Mouse (Mus musculus): ENCODE data around the gene Scgn. TPM values are rescaled to one million over a fixed set of nuclear protein-coding genes. Genes with fewer than 3 reads are reported as not detected.
A peak's percentile ranks its signal among the peaks of the same experiment; 100 is the strongest.

Scgn gene
- 0.21 TPM for polyA plus RNA-seq (2021)

DNA sequence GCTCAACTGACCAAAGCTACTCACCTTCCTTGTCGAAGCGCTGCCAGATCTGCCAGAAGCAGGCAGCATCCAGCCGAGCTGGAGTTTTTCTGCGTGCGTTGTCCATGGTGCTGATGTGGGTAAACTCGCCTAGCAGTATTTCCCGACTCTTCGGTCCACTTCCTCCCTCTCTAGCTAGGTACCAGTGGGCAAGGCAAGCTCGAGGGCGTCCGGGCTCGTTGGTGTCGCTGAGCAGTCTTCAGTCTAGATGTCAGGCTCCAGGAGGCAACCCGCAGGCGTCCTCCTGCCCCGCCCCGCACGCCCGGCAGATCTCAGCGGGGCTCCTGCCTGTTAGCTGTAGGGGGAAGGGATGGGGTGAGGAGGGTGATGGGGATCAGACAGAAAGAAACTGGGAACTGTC is at the start of gene Scgn:
Scgn (minus strand) TSS at position 287 of the 400 bp plus-strand sequence.
- peak; percentile 46 for DNase-seq (ENCODE audit: low read depth, low spot score)
- peak; percentile 62 for ATAC-seq
- peaks cover 44% of the 10 kb centered on the region for H3K27me3 ChIP-seq
- in situ Hi-C loops (cut with MboI; ENCODE audit: low pct_unique_long_range_greater_than_20kb) = no loop called here
- POLR2A ChIA-PET = no interaction called here
- no peak for TF ChIP-seq CTCF (IDR thresholded peaks at IDR 0.05)
- CTCF ChIA-PET = interaction anchor here (1.5 kb wide), 1 partner anchor 11 kb away, joined by 3 read pairs; no protein-coding TSS in a partner anchor

DNA sequence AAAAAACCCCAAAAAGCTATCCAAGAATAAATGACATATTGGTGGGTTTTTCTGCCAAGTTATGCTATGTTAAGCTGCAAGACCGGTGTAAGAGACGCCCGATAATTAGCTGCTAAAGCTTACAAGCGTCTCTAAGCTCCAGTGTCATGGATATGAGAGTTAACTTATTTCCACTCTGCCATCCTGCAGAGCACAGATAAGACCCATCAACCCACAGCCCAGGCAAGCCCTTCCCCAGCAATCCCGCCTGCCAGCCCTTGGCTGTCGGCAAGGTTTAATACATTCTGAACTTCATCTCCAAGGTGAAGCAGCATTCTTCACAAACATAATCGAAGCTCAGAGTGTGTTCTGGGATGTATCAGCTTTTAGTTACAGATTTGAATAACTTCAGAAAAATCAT is 49.2 kb upstream of the Scgn start:
- no peak for ATAC-seq
- CTCF ChIA-PET = interaction anchor here (1.3 kb wide), 2 partner anchors 22 to 241 kb away, joined by 3 to 5 read pairs; no protein-coding TSS in a partner anchor
- TF ChIP-seq CTCF (IDR thresholded peaks at IDR 0.05) = no peak
- no peaks in the 10 kb centered on the region for H3K27me3 ChIP-seq
- no peak for DNase-seq (ENCODE audit: low read depth, low spot score)
- in situ Hi-C loops (cut with MboI; ENCODE audit: low pct_unique_long_range_greater_than_20kb) = no loop called here
- POLR2A ChIA-PET = no interaction called here

- DNase-seq (ENCODE audit: low read depth, low spot score) (no peak), ATAC-seq (no peak)
- CTCF ChIA-PET = interaction anchor here (0.9 kb wide), 1 partner anchor 12 kb away, joined by 4 read pairs; no protein-coding TSS in a partner anchor
Observed at GRCm38 (mm10) chr13:24037502-24037901, 46.5 kb upstream of the Scgn start.

DNA sequence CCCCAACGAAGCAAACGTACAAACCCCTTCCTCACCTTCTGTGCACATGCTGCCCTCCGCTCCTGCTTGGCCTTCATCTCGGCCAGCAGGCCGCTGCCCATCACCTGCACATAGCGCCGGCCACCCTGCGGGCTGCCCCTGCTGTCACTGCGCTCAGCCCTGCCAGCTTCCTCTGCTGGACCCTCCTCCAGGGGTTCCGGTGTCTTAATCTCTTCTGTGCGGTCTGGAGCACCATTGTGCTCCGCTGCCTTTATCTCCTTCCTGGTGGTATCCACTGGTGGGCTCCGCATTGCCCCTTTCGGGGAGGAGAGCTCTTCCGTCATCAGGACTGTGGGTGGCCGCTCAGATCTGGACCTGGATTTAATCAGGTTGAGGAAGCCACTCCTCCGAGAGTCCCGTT is 45.1 kb upstream of the Scgn start:
- in situ Hi-C loops (cut with MboI; ENCODE audit: low pct_unique_long_range_greater_than_20kb) = no loop called here
- ChIA-PET POLR2A (no interaction called here), CTCF (interaction anchor here (1.5 kb wide), 1 partner anchor 10 kb away, joined by 3 read pairs; no protein-coding TSS in a partner anchor)
- no peak for DNase-seq (ENCODE audit: low read depth, low spot score)
- H3K27me3 ChIP-seq = no peaks in the 10 kb centered on the region
- TF ChIP-seq CTCF (IDR thresholded peaks at IDR 0.05) = no peak
- no peak for ATAC-seq

More at GRCm38 (mm10) chr13:24037502-24037901, 46.5 kb upstream of the Scgn start:
- in situ Hi-C loops (cut with MboI; ENCODE audit: low pct_unique_long_range_greater_than_20kb) = no loop called here
- no peaks in the 10 kb centered on the region for H3K27me3 ChIP-seq
- TF ChIP-seq CTCF (IDR thresholded peaks at IDR 0.05) = no peak
- POLR2A ChIA-PET = no interaction called here

- no peak for DNase-seq (ENCODE audit: low read depth, low spot score)
- ChIA-PET POLR2A (no interaction called here), CTCF (interaction anchor here (1.2 to 1.5 kb wide), 6 partner anchors 14 to 289 kb away, joined by 3 to 5 read pairs (median 3); no protein-coding TSS in a partner anchor)
- in situ Hi-C loops (cut with MboI; ENCODE audit: low pct_unique_long_range_greater_than_20kb) = no loop called here
- no peak for ATAC-seq
- peak; percentile 40 for TF ChIP-seq CTCF (IDR thresholded peaks at IDR 0.05)
- no peaks in the 10 kb centered on the region for H3K27me3 ChIP-seq
Observed at GRCm38 (mm10) chr13:24027191-24028170, 36.5 kb upstream of the Scgn start.

GRCm38 (mm10) chr13:24018515-24018914 is 27.5 kb upstream of the Scgn start:
- ATAC-seq (peak; percentile 86), DNase-seq (ENCODE audit: low read depth, low spot score) (peak; percentile 67)
- POLR2A ChIA-PET = no interaction called here
- CTCF ChIA-PET = interaction anchor here (1.2 kb wide), 1 partner anchor 22 kb away, joined by 3 read pairs; no protein-coding TSS in a partner anchor
- in situ Hi-C loops (cut with MboI; ENCODE audit: low pct_unique_long_range_greater_than_20kb) = no loop called here
- no peaks in the 10 kb centered on the region for H3K27me3 ChIP-seq
- no peak for TF ChIP-seq CTCF (IDR thresholded peaks at IDR 0.05)

- ATAC-seq (no peak), DNase-seq (ENCODE audit: low read depth, low spot score) (no peak)
- H3K27me3 ChIP-seq = peaks cover 7% of the 10 kb centered on the region
- ChIA-PET POLR2A (no interaction called here), CTCF (no interaction called here)
- TF ChIP-seq CTCF (IDR thresholded peaks at IDR 0.05) = no peak
- in situ Hi-C loops (cut with MboI; ENCODE audit: low pct_unique_long_range_greater_than_20kb) = no loop called here
Observed at GRCm38 (mm10) chr13:24005528-24005927, 14.5 kb upstream of the Scgn start.

DNA sequence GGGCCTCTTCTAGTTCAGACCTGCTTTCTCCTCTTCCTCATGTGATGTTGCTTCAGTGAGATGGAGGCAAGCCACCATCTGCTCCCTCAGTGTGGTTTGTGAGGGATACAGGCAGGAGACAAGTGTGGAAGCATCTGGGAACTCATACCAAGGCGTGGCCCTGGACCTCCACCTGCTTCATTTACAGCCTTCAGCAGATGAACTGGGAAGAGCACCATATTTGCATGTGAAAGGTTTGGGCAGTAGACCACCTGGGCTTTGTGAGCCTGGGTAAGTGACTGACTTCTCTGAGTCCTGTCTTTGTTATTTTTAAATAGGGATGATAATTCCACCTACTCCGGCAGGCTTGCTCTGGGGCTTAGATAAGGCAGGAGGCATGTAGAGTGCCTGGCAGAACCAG is 10.8 kb upstream of the Scgn start:
- POLR2A ChIA-PET = no interaction called here
- no peak for ATAC-seq
- CTCF ChIA-PET = no interaction called here
- H3K27me3 ChIP-seq = peaks cover 16% of the 10 kb centered on the region
- in situ Hi-C loops (cut with MboI; ENCODE audit: low pct_unique_long_range_greater_than_20kb) = no loop called here
- TF ChIP-seq CTCF (IDR thresholded peaks at IDR 0.05) = no peak
- DNase-seq (ENCODE audit: low read depth, low spot score) = no peak

GRCm38 (mm10) chr13:24001081-24001480 is 10.1 kb upstream of the Scgn start:
- H3K27me3 ChIP-seq = peaks cover 23% of the 10 kb centered on the region
- in situ Hi-C loops (cut with MboI; ENCODE audit: low pct_unique_long_range_greater_than_20kb) = no loop called here
- DNase-seq (ENCODE audit: low read depth, low spot score) = no peak
- POLR2A ChIA-PET = no interaction called here
- no peak for ATAC-seq
- CTCF ChIA-PET = no interaction called here
- TF ChIP-seq CTCF (IDR thresholded peaks at IDR 0.05) = no peak

DNA sequence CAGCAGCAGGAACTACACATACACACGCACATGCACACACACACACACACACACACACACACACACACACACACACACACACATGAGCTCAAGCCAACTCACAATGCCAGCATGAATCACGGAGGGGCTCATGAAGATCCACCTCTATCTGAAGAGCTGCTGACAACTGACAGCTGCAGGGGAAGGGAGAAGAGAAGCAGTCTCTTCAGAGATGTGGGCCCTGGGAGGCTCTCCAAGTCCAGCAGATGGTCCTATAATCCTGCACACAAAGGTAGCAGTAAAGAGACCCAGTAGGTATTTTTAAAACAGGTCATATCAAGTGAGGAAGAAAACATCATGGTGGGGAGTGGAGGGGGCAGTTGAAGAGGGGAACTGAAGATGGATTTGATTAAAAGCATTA is 7.8 kb upstream of the Scgn start:
- no peak for TF ChIP-seq CTCF (IDR thresholded peaks at IDR 0.05)
- POLR2A ChIA-PET = no interaction called here
- CTCF ChIA-PET = no interaction called here
- in situ Hi-C loops (cut with MboI; ENCODE audit: low pct_unique_long_range_greater_than_20kb) = no loop called here
- DNase-seq (ENCODE audit: low read depth, low spot score) (no peak), ATAC-seq (no peak)
- H3K27me3 ChIP-seq = peaks cover 41% of the 10 kb centered on the region

DNA sequence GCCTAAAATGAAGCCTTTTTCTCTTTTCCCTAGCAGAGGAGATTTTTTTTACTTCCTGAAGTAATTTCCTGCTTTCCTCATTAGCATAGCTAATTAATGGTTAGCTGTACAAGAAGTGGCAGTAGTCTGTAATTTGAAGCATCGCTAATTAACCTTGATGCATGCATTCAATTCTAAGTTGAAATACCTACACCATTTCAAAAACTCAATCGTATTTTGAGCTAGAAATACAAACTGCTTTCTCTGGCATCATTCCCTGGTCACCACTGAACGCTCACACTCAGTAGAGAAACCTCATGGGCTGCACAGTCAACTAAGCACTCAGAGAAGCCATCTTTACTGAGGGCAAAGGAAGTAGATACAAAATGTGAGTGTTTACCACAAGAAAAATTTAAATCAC is 3.7 kb upstream of the Scgn start:
- H3K27me3 ChIP-seq = peaks cover 39% of the 10 kb centered on the region
- no peak for DNase-seq (ENCODE audit: low read depth, low spot score)
- CTCF ChIA-PET = no interaction called here
- in situ Hi-C loops (cut with MboI; ENCODE audit: low pct_unique_long_range_greater_than_20kb) = no loop called here
- no peak for TF ChIP-seq CTCF (IDR thresholded peaks at IDR 0.05)
- POLR2A ChIA-PET = no interaction called here
- no peak for ATAC-seq
